Mouse (Mus musculus) lung, adult 2 months (tissue): ENCODE results near the gene Ctsk.

Experiments used
- CTCF ChIP-seq: fragments of 200-500 bp; IDR thresholded peaks from 2 replicates; pipeline ENCODE4 v1.5.1; 2011; ENCODE audit warnings: mild to moderate bottlenecking, low read length, control low read depth; ENCODE audit not compliant: insufficient read depth
- POLR2A ChIP-seq: fragments of 200-500 bp; IDR thresholded peaks from 2 replicates; pipeline ENCODE4 v1.6.1; 2011; ENCODE audit warnings: low read depth, mild to moderate bottlenecking, control low read depth, low read length, borderline replicate concordance; ENCODE audit errors: extremely low read depth

DNA sequence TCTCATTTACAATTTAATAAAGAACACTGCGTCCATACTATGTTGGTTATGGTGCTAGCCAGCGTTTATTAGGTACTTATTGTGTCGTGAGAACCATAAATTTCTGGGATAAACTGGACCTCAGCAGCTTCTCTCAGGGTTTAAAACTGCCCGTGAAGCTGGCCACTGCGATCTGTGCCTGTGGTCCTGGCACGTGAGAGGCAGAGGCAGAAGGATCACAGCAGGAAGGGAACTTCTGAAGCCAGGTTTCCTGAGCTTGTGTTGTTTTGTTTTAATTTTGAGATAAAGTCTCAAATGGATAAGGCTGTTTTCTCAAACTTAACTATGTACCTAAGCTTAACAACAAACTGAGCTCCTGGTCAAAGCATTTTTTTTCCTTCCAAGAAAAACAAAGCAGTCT lies 10.3 kb downstream of the Ctsk start:
- no peak for TF ChIP-seq POLR2A
- no peak for TF ChIP-seq CTCF
